Mouse (Mus musculus): Measurements from ENCODE around the gene Tat. TPM values are rescaled to one million over a fixed set of nuclear protein-coding genes. Genes with fewer than 3 reads are reported as not detected.

Gene Tat
- total RNA-seq (2022): under 1 TPM; 0.10 to 0.58 (median 0.25) TPM

DNA sequence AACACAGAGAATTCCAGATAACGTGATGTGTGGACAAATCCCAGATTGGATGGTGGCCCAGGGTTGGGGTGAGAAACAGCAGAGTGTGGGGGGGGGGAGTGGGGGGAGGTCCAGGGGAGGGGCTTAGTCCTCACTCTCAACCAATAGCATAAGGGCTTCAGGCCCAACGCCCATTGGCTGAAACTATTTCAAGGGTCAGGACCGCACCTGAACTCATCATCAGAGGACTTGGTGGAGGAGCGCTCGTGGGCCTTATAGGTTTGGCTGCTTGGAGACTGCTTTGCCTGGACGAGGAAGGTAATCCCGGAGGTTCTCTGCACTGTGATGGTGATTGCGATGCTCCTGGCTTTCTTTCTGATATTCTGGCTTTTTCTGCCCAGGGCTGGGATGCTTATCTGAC lies at the start of gene Tat:
Gene Tat (plus strand): TSS at position 214 of the 400 bp plus-strand sequence.
- DNase-seq: no peak

DNA sequence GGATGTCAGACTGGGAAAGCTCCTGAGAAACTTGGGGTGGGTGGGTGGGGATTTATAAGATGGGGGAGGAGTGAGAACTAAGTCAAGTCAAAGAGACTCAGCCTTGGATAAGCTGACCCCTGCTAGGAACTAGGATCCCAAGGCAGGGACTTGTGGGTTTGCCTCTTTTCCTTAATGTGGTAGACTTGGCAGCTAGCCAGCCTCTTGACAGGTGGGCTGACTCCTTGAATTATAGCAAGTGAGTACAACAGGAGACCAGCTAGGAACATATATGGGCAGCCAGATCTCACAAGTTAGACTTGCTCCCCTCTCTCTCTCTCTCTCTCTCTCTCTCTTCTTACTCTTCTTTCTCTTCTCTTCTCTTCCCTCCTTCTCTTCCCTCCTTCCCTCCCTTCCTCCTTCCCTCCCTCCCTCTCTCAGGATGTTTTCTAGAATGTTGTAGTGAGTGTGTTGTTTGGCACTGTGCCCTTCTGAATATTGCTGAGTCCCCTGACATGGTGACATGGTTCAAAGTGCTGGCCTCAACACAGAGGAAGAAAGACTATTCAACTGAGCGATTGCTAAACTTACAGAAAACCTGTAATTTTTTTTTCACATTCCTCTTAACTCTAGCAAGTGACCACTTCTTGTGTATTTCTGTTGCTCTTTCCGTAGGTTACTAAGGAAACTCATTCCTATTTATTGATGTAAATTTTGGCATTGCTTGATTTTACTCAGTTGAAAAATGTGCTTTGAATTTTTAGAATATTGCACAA lies 48.5 kb upstream of the Tat start:
- DNase-seq: no peak

DNA sequence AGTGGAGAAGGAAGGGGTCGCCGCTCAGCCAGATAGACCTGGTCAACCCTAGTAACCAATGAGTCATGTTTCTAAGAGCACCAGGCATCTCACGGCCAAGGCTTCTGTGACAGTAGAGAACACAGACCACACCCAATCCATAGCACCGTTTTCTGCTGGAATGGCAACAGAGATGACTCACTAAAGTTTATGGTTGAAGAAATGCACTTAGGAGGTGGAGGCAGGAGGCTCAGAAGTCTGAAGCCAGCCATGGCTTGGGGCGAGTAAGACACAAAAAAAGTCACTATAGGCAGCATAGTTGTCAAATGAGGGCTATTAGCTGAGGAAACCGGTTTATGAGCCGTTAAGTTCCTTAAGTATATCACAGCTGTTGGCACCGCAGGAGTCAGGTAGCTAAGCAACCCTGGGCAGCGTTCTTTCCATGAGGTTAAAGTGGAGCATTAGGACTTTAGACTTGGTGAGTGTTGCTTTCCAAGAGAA lies 45.0 kb upstream of the Tat start:
- no peak for DNase-seq

DNA sequence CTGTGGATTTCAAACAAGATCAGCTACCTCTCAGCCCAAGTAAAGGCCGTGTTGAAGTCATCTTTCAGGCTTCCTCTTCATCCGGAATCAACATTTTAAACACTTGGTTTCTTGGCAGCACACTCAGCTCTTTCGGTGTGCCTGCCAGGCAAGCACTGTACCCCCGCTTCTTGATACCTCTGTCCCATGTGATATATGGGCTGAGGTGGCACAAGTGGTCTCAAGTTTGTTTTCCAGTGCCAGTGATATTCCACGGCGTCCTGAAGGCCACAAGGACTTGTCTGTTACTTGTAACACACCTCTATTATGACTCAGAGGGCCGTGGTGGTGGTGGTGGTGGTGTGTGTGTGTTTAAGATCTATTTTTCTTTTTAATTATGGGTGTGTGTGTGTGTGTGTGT lies 44.5 kb upstream of the Tat start:
- no peak for DNase-seq

DNA sequence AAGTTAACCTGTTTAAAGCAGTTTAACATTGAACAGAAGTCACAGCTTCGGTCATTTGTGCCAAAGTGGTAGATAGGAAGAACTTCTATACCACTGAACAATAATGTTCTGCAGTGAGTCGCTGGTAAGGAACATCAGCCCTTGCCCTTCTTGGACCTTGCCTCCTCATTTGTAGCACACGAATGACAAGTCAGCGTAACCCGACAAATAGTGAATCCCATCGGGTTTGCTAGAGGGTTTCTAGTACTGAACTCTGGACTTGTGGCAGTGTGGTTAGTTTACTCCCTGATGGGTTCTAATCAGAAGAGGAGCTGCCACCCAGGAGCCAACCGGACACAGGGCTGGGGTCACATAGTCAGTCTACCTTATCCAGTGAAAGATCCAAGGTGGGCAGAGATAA lies 44.0 kb upstream of the Tat start:
- DNase-seq: no peak

DNA sequence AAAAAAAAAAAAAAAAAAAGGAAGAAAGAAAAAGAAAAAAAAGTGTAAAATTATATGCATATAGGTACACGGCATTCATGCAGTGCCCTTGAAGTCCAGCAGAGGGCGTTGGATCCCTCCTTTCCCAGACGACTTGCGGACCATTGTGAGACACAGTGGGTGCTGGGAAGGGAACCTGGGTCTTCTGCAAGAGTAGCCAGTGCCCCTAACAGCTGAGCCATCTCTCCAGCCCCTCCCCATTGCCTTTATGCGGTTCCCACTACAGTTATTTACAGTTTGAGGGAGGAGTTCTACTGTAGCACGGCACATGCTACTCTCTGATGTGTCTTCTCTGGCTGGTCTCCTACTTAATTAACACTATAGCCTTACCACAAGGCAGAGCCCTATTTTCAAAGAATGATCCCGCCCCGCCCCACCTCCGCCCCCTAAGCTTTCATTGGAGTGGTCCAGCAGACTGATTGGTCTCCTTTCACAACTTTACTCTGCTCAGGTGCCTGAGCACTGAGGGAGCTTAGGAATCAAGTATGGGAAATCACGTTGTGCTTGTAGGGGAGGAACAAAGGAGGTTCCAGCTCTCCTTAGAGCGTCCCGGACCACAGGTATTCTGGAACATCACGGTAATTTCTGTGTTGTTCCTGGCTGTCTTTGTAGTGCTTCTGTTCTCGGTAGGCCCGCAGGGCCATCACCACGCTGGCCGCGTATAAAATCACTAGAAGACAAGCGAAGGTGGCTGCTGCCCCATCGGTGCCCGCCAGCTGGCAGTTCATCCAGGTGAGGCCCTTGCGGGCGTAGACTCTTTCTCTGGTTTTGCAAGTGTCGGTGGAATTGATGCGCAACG lies 42.6 kb upstream of the Tat start:
- DNase-seq: no peak

DNA sequence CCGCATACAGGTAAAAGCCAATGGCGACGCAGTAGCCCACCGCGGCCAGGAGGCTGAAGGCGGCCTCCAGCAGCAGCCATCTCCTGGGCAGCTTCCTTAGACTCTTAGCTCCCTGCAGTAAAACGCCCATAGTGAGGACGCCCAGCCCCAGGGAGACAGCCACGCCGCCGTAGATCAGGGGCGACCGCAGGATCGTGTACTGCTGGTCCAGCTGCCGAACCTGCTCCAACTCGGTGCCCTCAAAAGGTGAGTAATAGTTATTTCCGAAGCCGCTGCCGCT lies 42.0 kb upstream of the Tat start:
- DNase-seq: no peak

DNA sequence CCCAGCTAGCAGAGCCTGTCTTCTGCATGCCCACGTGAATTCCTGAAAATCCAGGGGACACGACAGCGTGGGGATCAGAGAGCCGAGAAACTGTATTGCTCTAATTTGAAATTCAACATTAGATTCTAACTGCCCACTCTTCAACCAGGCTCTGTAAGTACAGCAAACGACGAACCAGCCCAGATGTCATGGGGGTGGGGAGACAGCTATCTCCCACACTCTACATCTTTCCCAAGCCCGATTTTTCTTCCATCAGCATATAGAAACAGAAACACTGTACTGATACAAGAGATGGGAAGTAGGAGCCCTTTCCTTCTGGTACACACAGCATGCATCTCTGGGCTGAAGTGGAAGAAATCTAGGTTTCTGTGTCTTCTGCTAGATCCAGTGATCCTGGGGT lies 38.1 kb upstream of the Tat start:
- DNase-seq: no peak

DNA sequence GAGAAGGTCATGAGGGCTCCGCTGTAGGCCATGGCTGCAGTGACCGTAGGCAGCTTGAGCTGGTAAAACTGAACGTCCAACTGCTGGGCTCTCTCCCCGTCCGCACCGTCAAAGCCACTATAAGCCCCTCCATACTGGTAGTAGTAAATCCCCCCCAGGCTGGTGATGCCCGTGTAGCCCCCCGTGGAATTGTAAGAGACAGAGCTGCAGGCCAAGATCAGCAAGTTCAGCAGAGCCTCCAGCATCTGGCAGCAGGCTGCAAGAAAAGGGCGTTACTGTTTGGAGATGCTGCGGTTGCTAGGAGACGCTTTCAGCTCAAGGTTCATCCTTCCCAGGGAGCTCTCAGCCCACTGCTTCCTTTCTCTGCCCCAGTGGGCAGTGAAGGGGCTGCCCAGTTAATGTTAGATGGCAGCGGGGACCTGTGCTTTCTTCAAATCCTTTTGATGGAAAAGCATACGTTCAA lies 35.7 kb upstream of the Tat start:
- no peak for DNase-seq

DNA sequence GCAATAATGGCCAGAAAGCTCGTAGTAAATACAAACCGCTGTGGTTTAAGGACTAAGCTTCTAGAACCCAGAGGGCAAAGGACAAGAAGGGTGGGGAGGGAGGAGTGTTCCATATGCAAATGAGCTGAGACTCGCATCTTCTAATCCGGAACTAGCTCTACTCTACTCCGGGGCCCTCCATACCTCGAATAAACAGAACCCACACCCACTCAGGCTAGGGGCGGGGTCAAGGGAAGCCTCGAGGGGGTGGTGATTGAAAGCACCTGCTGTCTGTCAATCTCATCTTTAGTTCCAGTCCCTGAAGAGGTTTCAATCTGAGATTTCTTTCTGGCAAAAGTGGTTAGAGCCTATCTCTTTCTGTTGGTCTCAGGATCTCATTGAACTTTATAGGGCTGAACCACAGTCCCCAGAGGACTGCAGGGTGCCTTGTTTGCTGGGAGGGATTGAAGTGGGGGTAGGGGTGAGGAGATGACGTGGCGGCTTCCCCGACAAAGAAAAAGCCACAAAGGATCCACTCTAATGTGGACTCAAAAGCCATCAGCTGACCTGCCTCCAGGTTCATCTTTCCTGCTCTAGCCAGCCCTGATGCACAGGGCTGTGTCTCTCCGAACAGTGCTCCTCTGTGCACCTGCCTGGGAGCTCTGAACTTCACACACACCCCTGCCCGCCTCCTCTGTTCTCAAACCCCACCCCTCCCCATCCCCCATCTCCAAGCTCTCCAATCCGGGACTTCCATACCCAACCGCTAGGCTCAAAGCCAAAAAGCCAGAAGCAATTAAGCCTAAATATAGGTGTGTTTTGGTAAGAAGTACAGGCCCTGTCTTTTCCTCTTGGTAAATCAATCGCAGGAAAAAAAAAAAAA lies 32.8 kb upstream of the Tat start:
- no peak for DNase-seq

DNA sequence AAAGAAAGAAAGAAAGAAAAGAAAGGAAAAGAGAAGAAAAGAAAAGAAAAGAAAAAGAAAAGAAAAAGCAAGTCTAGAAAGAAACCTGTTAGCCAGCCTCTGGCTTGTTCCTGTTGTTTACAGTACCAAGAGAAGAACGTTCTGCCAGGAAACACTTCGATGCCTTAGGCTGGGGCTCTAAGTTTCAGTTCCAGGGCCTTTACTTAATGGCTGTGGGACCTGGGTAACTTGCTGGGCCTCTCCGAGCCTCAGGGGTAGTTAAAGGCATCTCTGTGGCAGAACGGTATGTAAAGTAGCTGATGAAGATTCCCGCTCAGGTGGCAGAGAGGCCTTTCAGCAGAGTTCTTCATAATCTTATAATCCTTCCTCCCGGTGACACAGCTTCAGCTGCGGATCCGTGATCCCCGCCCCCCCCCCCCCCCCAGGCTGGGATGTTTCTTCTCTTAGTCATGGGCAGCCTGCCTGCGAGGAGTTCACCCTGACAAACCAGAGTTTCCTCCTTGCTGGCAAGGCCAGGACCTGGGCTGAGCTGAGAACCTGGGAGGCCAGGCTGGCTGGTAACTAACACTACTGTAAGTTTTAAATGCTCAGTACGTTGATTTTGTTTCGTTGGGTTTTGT lies 32.1 kb upstream of the Tat start:
- DNase-seq: no peak

DNA sequence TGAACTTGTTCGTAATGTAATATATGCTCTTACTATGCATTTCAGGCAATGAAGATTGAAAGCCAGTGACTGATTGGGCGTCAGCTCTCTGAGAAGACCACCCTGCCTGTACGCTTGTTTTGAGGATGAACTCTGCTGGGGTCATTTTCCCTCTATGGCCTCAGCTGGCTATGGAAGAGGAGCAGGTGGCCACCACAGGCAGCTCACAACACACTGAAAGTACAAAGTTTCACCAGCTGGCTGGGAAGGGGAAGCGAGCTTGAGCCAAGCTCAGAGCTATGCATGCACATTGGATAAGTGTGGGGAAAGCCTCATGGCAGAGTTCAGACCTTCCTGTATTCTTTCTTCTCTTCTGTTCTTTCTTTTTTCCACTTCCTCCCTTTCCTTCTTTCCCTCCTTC lies 31.1 kb upstream of the Tat start:
- DNase-seq: no peak

DNA sequence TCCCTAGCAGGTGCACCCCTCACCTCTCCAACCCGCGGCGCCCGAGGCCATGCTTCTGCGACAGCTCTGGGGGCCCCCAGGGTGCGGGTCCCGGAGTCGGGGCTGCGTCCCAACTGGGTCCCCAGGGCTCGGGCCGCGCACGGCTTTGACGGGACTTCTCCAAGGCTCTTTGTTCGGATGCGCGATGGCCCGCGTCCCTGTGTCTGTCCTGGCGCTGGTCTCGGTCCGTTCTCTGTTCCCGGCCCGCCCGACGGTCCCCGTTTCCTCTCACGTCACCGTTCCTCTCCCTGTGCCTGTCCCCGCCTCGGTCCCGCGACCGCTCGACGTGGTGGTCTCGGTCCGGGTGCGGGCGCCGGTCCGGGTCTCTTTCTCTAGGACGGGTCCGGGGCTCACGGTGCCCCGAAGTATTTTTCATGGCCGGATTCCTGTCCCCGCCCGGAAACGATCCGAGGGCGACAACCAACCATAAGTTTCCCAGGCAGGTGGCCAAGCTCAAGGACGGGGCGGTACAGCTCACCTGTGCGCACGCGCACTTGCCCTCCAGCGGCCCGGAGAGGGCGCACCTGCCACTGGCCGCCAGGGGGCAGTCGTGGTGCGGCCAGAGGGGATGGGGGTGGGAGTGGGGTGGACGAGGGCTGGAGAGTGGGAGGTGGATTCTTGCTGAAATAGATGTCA lies 28.4 kb upstream of the Tat start, which contains the start of gene Marveld3:
Gene Marveld3 (minus strand): TSS at position 511 of the 675 bp plus-strand sequence.
- no peak for DNase-seq

DNA sequence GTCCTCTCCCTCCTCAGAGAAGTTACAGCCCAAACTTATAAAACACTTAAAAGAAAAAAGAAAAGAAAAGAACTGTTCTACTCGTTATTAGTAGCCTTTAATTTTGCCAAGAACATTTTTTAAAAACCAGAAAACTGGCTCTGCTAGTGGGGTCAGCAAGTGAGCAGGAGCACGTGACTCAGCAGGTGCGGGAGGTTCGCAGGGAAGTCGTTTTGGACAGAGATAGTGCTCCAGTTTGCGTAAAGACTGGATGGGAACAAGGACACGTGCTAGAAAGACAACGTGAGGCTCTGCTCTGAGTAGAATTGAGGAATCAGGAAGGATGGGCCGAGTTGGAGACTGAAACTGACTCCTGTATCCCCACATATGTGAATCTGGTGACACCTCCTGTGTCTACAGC lies 27.3 kb upstream of the Tat start:
- DNase-seq: no peak

DNA sequence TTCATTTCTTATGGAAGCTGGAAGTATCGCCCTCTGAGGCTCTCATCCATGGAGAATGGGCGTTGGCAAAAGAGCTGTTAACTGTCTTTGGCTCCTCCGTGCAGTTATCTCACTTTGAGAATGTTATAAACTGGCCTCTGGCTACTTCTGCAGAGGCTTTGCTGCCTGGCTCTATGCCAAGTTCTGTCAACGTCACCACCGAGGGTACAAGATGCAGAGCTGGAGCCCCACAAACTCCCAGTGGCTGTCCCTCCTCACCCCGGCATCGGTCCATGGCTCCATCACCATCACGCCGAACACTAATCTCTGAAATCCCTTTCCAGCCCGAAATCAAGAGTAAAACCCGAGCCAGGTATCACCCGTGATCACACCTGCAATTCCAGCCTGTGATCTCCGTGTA lies 26.8 kb upstream of the Tat start:
- DNase-seq: no peak

DNA sequence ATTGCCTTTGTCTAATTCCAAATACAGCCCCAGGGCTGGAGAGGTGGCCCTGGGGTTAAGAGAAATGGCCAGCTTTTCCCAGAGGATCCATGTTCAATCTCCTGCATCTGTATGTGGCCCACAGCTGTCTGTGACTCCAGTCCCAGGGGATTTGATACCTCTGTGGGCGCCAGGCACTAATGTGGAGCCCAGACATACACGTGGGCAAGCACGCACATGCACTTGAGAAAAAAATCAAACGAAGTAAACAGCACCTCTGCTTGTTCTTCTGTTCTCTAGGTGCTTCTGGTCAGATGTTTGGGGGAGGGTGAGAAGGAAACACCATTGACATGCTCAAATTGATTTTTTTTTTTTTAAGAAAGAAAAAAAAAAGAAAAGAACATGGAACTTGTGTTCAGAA lies 26.1 kb upstream of the Tat start:
- DNase-seq: no peak

DNA sequence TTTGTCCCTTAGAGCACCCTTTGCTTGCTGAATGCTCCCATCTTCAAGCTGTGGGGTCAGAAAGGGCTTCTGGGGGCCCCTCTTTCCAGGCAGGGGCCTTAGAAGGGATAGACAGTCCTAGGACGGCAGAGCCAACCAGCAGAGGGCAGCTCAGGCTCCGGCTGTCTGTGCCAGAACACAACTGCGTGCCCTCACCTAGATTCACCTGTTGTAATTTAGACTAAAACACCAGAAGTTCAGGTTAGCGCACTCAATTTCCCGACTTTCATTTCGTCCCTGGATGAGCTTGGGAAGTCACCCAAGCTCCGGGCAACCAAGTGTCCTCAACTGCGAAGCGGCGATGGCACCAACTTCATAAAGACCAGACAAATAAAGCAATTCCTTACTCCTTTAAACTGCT lies 21.4 kb upstream of the Tat start:
- DNase-seq: no peak

DNA sequence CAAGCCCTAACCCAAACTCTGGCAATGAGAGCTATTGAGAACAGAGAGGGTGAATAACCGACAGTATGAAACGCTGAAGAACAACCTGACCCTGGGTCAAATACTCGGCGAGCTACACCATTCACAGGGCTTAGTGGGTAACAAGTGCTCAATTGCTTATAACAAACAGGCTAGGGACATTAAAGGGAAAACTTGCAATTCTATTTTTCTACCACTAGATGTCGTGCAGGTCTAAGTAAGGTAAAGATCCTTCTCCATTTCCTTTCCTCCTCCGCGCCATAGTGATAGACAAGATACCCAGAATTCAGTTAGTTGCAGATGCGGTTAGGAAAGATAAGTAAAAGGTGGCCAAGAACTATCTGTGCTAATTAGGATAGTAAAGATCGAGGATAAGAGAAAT lies 19.9 kb upstream of the Tat start:
- DNase-seq: no peak

DNA sequence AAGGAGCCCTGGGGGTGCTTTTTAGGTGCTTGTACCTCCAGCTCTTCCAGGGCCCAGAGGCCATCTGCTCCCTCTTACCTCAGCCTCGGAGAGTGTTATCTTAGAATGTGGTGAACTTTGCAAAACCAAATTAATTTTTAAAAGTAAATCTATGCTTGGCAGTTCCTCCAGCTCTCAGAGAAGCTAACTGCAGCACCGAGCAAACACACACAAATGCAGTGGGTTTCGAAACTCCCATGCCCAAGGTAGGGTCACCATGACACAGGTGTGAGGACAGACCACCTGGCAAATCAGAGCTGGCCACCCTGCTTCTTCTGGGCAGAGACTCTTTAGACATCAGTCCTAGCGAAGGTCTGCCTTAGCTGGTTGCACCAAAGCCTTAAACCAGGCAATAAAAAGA lies 17.3 kb upstream of the Tat start:
- DNase-seq: no peak

DNA sequence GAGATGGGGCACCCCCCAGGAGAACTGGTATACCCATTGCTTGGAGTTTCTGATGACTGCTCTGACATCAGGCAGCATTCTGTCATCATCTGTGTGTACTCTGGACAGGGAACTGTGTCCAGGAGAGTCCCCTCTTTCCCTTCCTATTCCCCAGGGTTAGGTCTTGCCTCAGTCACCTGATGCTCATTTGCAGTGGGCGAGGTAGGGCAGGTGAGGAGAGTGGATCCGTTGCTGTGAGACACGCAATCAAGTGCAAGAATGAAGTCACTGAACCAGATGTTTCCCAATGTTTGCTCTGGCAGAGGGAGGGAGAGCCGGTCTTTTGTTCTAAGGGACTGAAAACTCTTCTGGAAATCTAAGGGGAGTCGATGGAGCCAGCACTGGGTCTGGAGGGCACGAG lies 10.9 kb upstream of the Tat start:
- no peak for DNase-seq

DNA sequence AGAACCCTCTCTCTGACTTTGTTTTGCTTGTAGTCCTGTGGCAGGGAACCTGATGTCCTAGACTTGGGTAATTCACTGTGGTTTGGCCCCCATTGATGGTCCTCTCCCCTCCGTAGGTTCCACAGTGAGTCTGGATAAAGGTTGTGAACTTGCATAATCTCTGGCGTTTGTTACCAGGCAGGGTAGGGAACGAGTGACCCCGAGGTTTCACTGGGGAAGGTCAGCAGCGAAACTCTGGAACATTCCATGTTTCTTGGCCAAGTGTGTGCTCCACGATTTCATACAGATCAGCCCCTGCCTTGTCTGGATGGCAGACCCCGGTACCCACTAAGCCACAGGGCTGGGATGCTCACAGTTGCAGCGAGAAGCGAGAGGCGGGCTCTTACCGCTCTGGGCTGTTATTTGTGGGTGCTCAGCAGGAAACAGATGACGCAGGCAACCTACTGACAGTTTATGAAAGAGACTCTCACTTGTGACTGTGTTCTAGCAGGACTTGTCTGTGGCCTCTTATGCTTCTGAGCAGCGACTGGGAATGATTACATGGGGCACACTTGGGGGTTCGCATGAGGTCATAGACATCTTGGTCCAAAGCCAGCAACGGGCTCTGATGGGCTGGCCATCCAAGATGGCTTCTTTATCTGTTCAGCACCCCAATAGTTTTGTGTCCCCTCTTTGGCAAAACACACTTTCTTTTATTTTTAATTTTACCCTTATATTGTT lies 7.7 kb upstream of the Tat start:
- no peak for DNase-seq

Measured in adrenal gland, adult 8-10 months (tissue).